Mouse (Mus musculus): ENCODE data around the gene Ank2. TPM values are rescaled to one million over a fixed set of nuclear protein-coding genes. Genes with fewer than 3 reads are reported as not detected.
A peak's percentile ranks its signal among the peaks of the same experiment; 100 is the strongest.

The Ank2 gene
- polyA plus RNA-seq, 1 experiment from 2014 or later, result 4.9 TPM

DNA sequence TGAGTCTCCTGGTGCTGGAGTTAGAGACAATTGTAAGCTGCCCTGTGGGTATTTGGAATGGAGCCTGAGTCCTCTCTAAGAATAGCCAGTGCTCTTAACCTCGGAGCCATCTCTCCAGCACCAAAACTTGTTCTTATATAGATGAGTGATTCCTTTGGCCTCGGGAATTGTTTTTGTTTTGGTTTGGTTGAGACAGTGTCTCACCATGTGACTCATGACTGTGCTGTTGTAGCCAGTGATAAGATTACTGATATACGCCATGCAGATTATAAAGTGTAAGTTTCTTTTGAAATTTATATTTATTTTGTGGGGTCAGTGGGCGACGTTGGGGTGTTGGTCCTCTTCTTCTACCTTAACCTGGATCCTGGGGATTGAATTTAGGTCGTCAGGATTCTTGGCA, 21.1 kb upstream of the Ank2 start:
- no peaks in the 10 kb centered on the region for H3K36me3 ChIP-seq
- H3K27me3 ChIP-seq, result no peaks in the 10 kb centered on the region
- H3K9ac ChIP-seq, result no peak overlapping the region
- no peaks in the 10 kb centered on the region for H3K4me1 ChIP-seq (replicated peaks)
- H3K9me3 ChIP-seq (replicated peaks), result no peaks in the 10 kb centered on the region
- WGBS (ENCODE audit: insufficient replicate concordance), result 64% methylated on average over 6 of the region's 6 CpGs
- ATAC-seq (ENCODE audit: low read depth), result no peak
- no peak for DNase-seq
- no peak overlapping the region for H3K4me3 ChIP-seq (replicated peaks)
- no peak overlapping the region for H3K4me2 ChIP-seq
- no peak overlapping the region for H3K27ac ChIP-seq

GRCm38 (mm10) chr3:127515251-127515650, 16.1 kb upstream of the Ank2 start:
- H3K9ac ChIP-seq, result no peak overlapping the region
- H3K27me3 ChIP-seq, result no peaks in the 10 kb centered on the region
- H3K4me1 ChIP-seq (replicated peaks), result no peaks in the 10 kb centered on the region
- H3K9me3 ChIP-seq (replicated peaks), result no peaks in the 10 kb centered on the region
- WGBS (ENCODE audit: insufficient replicate concordance), result 89% methylated on average over 1 of the region's 1 CpGs
- DNase-seq (no peak), ATAC-seq (ENCODE audit: low read depth) (no peak)
- no peak overlapping the region for H3K4me2 ChIP-seq
- no peak overlapping the region for H3K27ac ChIP-seq
- H3K36me3 ChIP-seq, result no peaks in the 10 kb centered on the region
- no peak overlapping the region for H3K4me3 ChIP-seq (replicated peaks)

DNA sequence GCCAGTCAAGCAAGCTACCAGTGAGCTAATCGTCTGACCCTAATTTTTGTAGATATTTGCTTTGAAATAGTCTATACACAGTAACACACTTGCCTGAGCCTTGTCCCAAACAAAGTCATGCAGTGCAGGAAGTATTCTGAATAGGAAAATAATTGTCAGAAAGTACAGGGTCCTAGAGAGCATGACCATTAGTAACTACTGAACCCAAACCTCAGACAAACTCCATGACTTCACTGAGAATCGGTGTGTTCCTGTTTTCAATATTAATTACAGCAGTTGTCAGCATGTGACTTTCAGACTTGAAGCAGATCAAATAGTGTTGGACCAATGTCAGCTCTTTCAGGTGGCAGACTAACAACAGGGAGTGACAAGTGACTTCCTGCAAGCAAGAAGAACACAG, 14.5 kb upstream of the Ank2 start:
- Histone ChIP-seq H3K27me3 (no peaks in the 10 kb centered on the region), H3K9me3 (replicated peaks) (no peaks in the 10 kb centered on the region), H3K9ac (no peak overlapping the region), H3K4me3 (replicated peaks) (no peak overlapping the region), H3K36me3 (no peaks in the 10 kb centered on the region), H3K4me2 (no peak overlapping the region), H3K27ac (no peak overlapping the region), H3K4me1 (replicated peaks) (no peaks in the 10 kb centered on the region)
- ATAC-seq (ENCODE audit: low read depth) (no peak), DNase-seq (no peak)
- 66% methylated on average over 2 of the region's 2 CpGs for WGBS (ENCODE audit: insufficient replicate concordance)

DNA sequence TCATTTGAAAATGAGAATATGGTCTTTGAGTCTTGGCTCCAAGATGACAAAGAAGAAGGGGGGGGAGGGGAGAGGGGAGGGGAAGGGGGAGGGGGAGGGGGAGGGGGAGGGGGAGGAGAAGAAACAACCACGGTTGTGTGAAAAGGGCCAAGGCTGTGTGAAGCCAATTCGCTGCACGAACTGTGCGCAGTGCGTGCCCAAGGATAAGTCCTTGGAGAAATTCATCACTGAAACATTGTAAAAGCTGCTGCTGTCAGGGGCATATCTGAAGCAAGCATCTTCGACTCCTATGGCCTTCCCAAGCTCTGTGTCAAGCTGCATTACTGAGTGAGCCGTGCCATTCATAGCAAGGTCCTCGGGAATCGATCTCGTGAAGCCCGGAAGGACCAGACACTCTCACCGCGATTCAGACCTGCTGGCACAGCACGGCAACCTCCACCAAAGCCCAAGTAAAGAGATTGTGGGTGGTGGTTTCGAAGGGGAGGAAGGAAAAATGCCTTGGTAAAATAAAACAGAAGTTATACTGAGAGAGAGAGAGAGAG, 13.7 kb upstream of the Ank2 start:
- H3K9ac ChIP-seq, result no peak overlapping the region
- H3K4me3 ChIP-seq (replicated peaks), result no peak overlapping the region
- H3K36me3 ChIP-seq, result no peaks in the 10 kb centered on the region
- no peaks in the 10 kb centered on the region for H3K9me3 ChIP-seq (replicated peaks)
- ATAC-seq (ENCODE audit: low read depth) (no peak), DNase-seq (no peak)
- no peak overlapping the region for H3K4me2 ChIP-seq
- WGBS (ENCODE audit: insufficient replicate concordance), result 65% methylated on average over 15 of the region's 15 CpGs
- H3K4me1 ChIP-seq (replicated peaks), result no peaks in the 10 kb centered on the region
- no peak overlapping the region for H3K27ac ChIP-seq
- H3K27me3 ChIP-seq, result no peaks in the 10 kb centered on the region

GRCm38 (mm10) chr3:127511786-127512746, 12.9 kb upstream of the Ank2 start:
- H3K4me1 ChIP-seq (replicated peaks), result no peaks in the 10 kb centered on the region
- H3K9me3 ChIP-seq (replicated peaks), result no peaks in the 10 kb centered on the region
- ATAC-seq (ENCODE audit: low read depth) (no peak), DNase-seq (no peak)
- WGBS (ENCODE audit: insufficient replicate concordance), result 63% methylated on average over 12 of the region's 12 CpGs
- no peaks in the 10 kb centered on the region for H3K36me3 ChIP-seq
- H3K27me3 ChIP-seq, result no peaks in the 10 kb centered on the region
- no peak overlapping the region for H3K9ac ChIP-seq
- no peak overlapping the region for H3K4me3 ChIP-seq (replicated peaks)
- no peak overlapping the region for H3K4me2 ChIP-seq
- no peak overlapping the region for H3K27ac ChIP-seq

DNA sequence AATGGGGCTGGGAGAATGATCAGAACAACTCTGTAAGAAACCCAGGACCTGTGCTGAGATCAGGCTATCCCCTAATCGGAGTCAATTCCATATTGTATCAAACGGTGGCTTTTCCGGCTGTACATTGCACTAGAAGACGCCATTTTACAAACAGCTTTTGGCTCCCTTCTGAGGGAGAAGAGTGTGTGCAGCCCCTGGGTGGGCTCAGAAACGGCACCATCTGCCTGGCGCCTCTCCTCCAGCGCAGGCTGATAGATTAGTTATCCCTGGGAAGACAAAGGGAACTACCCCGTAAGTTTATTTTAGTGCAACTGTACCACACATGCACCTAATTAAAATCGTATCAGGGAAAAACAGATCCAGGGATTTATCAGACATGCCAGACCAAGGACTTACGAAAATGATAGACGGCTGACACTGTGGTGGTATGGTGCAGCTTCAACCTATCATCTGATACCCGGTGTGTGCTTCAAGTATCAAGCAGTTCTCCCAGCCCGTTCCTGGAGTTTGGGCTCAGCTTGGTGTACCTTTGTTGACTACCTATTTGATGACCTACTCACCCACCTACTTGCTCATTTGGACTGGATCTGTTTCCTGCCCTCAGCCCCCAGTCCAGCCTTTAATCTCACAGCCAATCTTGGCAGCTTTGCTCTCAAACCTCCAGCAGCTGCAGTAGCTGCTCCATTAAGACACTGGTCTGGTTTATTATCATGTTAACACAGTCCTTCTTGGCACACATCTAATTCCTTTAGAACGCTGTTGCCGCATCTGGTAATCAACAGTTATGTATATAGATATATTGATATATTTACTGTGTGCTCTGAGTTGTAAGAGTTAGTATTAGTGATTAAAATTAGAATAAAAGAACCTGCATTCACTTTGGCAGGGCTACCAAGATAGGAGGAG, 9.0 kb upstream of the Ank2 start:
- Histone ChIP-seq H3K4me2 (no peak overlapping the region), H3K27ac (no peak overlapping the region), H3K4me1 (replicated peaks) (no peaks in the 10 kb centered on the region), H3K27me3 (no peaks in the 10 kb centered on the region), H3K9me3 (replicated peaks) (no peaks in the 10 kb centered on the region), H3K9ac (no peak overlapping the region), H3K4me3 (replicated peaks) (no peak overlapping the region), H3K36me3 (no peaks in the 10 kb centered on the region)
- DNase-seq, result no peak
- peak; percentile 55; the same call in 1 of the 2 replicates for ATAC-seq (ENCODE audit: low read depth)
- WGBS (ENCODE audit: insufficient replicate concordance), result 64% methylated on average over 15 of the region's 15 CpGs

GRCm38 (mm10) chr3:127498197-127498741, 881 bp downstream of the Ank2 start:
- DNase-seq (no peak), ATAC-seq (ENCODE audit: low read depth) (peak; percentile 79; the same call in 1 of the 2 replicates)
- H3K4me2 ChIP-seq, result peak overlapping the region; percentile 81
- peaks cover 13% of the 10 kb centered on the region for H3K4me1 ChIP-seq (replicated peaks)
- H3K27me3 ChIP-seq, result peaks cover 37% of the 10 kb centered on the region
- H3K4me3 ChIP-seq (replicated peaks), result peak overlapping the region; percentile 60
- H3K27ac ChIP-seq, result no peak overlapping the region
- 2% methylated on average over 23 of the region's 23 CpGs for WGBS (ENCODE audit: insufficient replicate concordance)
- H3K9me3 ChIP-seq (replicated peaks), result no peaks in the 10 kb centered on the region
- no peaks in the 10 kb centered on the region for H3K36me3 ChIP-seq
- H3K9ac ChIP-seq, result peak overlapping the region; percentile 53

DNA sequence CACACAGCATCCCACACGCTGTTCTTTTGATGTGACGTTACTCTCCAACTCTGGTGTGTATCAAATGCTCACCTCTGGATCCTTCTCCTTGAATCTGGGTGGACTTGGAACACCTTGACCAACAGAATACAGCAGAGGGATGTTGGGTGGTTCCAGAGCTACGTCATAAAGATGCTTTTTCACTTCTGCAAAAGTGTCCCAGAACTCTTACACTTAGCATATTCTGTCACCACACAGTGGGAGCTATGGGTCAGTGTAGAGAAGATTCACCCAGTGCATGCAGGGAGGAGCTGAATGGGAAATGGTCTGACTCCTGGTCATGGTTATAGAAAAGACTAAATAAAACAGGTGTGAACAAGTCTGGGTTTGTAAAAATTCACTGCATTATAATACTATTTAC, 6.5 kb downstream of the Ank2 start:
- Histone ChIP-seq H3K4me2 (no peak overlapping the region), H3K4me3 (replicated peaks) (no peak overlapping the region), H3K27me3 (peaks cover 4% of the 10 kb centered on the region), H3K36me3 (no peaks in the 10 kb centered on the region), H3K4me1 (replicated peaks) (no peaks in the 10 kb centered on the region), H3K9ac (no peak overlapping the region), H3K9me3 (replicated peaks) (no peaks in the 10 kb centered on the region), H3K27ac (no peak overlapping the region)
- DNase-seq, result no peak
- WGBS (ENCODE audit: insufficient replicate concordance), result 65% methylated on average over 3 of the region's 3 CpGs
- ATAC-seq (ENCODE audit: low read depth), result no peak

DNA sequence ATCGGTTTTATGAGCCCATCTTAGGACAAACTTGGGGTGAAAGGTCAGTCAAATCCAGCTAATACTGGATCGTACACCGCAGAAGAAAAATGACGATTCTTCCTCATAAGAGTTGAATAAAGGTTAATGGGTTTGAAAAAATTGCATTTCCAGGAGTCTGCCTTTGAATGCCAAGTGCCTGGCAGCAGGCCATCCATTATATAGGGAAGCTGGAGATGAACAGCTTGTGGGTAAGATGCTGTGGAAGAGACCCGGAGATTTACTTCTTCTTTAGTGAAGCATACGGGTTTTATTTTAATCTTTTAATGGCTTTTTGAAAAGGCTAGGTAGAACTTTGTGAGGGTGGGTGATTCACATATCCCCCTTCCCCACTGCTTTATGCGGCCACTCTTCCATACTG, 11.8 kb downstream of the Ank2 start:
- H3K9ac ChIP-seq, result no peak overlapping the region
- no peaks in the 10 kb centered on the region for H3K4me1 ChIP-seq (replicated peaks)
- no peak overlapping the region for H3K4me2 ChIP-seq
- WGBS (ENCODE audit: insufficient replicate concordance), result 76% methylated on average over 7 of the region's 7 CpGs
- no peaks in the 10 kb centered on the region for H3K9me3 ChIP-seq (replicated peaks)
- no peaks in the 10 kb centered on the region for H3K36me3 ChIP-seq
- DNase-seq (no peak), ATAC-seq (ENCODE audit: low read depth) (no peak)
- H3K4me3 ChIP-seq (replicated peaks), result no peak overlapping the region
- no peak overlapping the region for H3K27ac ChIP-seq
- H3K27me3 ChIP-seq, result no peaks in the 10 kb centered on the region

- no peaks in the 10 kb centered on the region for H3K9me3 ChIP-seq (replicated peaks)
- no peaks in the 10 kb centered on the region for H3K36me3 ChIP-seq
- H3K4me2 ChIP-seq, result no peak overlapping the region
- DNase-seq (no peak), ATAC-seq (ENCODE audit: low read depth) (no peak)
- 79% methylated on average over 10 of the region's 10 CpGs for WGBS (ENCODE audit: insufficient replicate concordance)
- no peak overlapping the region for H3K27ac ChIP-seq
- no peaks in the 10 kb centered on the region for H3K27me3 ChIP-seq
- H3K4me3 ChIP-seq (replicated peaks), result no peak overlapping the region
- H3K4me1 ChIP-seq (replicated peaks), result no peaks in the 10 kb centered on the region
- no peak overlapping the region for H3K9ac ChIP-seq
Observed at GRCm38 (mm10) chr3:127485174-127485573, 14.0 kb downstream of the Ank2 start.

DNA sequence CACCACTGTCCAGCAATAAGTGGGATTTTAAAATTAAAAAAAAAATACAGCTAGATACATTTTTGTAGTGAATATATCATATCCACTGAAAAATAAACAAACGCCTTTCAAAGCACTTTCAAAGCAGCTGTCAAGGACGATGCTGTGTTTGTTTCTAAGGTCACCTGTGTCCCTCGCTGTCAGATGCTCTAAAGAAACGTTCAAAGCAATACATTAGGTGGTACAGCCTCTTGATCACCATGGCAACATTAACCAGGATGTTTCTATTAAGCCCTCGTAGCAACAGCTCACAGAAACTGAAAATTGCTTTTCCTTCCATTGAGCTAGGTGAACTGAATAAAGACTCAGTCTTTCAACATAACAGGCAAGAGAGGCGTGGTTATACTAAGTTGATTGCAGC, 17.5 kb downstream of the Ank2 start:
- no peak overlapping the region for H3K27ac ChIP-seq
- H3K36me3 ChIP-seq, result no peaks in the 10 kb centered on the region
- WGBS (ENCODE audit: insufficient replicate concordance), result 67% methylated on average over 6 of the region's 6 CpGs
- ATAC-seq (ENCODE audit: low read depth), result no peak
- H3K27me3 ChIP-seq, result no peaks in the 10 kb centered on the region
- no peak for DNase-seq
- H3K4me1 ChIP-seq (replicated peaks), result no peaks in the 10 kb centered on the region
- H3K9me3 ChIP-seq (replicated peaks), result no peaks in the 10 kb centered on the region
- H3K4me2 ChIP-seq, result no peak overlapping the region
- no peak overlapping the region for H3K9ac ChIP-seq
- no peak overlapping the region for H3K4me3 ChIP-seq (replicated peaks)

Measured in liver, embryonic 13.5 days (tissue).